Mouse (Mus musculus): Measurements from ENCODE around the gene Gm28230. TPM values are rescaled to one million over a fixed set of nuclear protein-coding genes. Genes with fewer than 3 reads are reported as not detected.

The Gm28230 gene
- polyA plus RNA-seq, 1 experiment from 2014 or later, result not detected

DNA sequence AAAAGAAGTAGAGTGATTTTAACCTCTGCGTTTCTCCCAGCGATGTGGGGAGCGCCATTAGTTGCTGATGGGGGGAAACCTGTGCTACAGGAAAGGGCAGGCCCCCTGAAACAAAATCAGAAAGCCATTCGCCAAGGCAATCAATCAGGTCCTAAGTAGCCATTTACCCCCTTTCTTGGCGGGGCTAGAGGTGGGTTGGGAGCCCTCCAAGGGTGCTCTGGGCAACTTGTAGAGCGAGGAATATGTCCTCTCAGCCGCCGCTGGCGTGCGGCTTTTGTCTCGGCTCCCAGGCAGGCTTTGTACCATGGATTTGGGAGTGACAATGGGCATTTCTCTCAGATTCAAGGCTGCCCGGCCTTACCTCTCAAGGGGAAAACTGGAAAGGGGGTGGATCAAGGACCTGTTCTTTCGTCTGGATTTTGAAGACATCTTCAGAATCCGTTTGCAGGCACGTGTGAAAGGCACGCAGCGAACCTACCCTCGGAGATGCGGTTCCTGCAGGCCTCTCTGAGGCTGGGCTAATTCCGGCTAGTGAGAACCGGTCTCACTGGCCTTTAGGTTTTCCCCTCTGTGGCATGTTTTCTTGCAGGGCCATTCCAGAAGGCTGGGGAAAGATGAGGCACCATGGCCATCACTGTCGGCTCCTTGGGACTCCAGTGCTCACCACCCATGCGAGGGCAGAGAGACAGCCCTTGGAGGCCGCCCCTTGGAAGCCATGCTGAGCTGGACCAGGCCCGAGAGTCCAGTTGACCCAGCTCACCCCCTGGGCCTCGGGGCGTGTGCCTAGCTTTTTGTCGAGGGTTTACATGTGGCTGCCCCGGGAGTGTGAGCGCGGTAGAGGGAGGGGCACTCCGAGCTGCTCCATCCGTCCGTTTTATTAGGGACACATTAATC is 29.8 kb upstream of the Gm28230 start:
- H3K9me3 ChIP-seq (replicated peaks; ENCODE audit: control insufficient read depth, low read length), result no peaks in the 10 kb centered on the region
- no peaks in the 10 kb centered on the region for H3K36me3 ChIP-seq (ENCODE audit: control insufficient read depth, insufficient read depth)
- H3K27ac ChIP-seq (ENCODE audit: low read length), result no peak overlapping the region
- H3K9ac ChIP-seq (ENCODE audit: low read length), result no peak overlapping the region
- H3K4me1 ChIP-seq (ENCODE audit: control insufficient read depth, insufficient read depth, low read length), result peaks cover 7% of the 10 kb centered on the region; the same call in 1 of the 2 replicates
- H3K27me3 ChIP-seq (ENCODE audit: control insufficient read depth, insufficient read depth, low read length), result peaks cover 94% of the 10 kb centered on the region
- ATAC-seq (replicated peaks; ENCODE audit: extremely low read depth, insufficient read depth, low FRiP score), result no peak
- H3K4me2 ChIP-seq (ENCODE audit: low read depth, low read length), result no peak overlapping the region
- WGBS, result 3% methylated on average over 34 of the region's 34 CpGs
- H3K4me3 ChIP-seq (ENCODE audit: low read length), result no peak overlapping the region

DNA sequence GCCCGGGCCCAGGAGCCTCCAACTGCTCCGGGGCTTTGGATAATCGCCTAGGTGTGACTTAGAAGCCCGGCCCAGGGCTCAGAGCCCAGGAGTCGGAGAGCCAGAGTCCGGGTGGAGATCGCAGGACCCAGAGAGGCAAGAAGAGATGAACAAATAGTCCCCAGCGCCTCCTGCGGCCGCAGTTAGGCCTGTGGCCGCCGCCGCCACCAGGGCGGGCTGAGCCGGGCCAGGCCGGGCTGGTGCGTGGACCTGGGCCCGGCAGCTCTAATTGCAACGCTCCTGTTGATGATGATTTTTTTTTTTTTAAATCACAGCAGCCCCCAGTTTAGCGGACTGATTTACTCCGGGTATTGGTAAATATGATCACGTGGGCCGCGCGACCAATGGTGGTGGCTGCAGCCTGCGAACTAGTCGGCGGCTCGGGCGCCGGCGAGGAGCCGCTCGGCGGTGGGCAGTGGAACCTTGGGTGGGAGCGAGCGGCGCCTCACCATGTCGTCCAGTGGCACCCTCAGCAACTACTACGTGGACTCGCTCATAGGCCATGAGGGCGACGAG is 28.9 kb upstream of the Gm28230 start, which contains the start of gene Hoxd9:
Hoxd9 (plus strand) TSS at position 161 of the 555 bp plus-strand sequence.
- Histone ChIP-seq H3K36me3 (ENCODE audit: control insufficient read depth, insufficient read depth) (no peaks in the 10 kb centered on the region), H3K4me3 (ENCODE audit: low read length) (peak within 1 kb of the TSS; percentile 44), H3K9me3 (replicated peaks; ENCODE audit: control insufficient read depth, low read length) (no peaks in the 10 kb centered on the region), H3K4me2 (ENCODE audit: low read depth, low read length) (peak within 1 kb of the TSS; percentile 65), H3K27me3 (ENCODE audit: control insufficient read depth, insufficient read depth, low read length) (peaks cover 91% of the 10 kb centered on the region), H3K4me1 (ENCODE audit: control insufficient read depth, insufficient read depth, low read length) (peaks cover 7% of the 10 kb centered on the region; the same call in 1 of the 2 replicates), H3K9ac (ENCODE audit: low read length) (no peak within 1 kb of the TSS), H3K27ac (ENCODE audit: low read length) (no peak within 1 kb of the TSS)
- WGBS, result under 1% methylated on average over 43 of the region's 43 CpGs
- peak; percentile 28 for ATAC-seq (replicated peaks; ENCODE audit: extremely low read depth, insufficient read depth, low FRiP score)

DNA sequence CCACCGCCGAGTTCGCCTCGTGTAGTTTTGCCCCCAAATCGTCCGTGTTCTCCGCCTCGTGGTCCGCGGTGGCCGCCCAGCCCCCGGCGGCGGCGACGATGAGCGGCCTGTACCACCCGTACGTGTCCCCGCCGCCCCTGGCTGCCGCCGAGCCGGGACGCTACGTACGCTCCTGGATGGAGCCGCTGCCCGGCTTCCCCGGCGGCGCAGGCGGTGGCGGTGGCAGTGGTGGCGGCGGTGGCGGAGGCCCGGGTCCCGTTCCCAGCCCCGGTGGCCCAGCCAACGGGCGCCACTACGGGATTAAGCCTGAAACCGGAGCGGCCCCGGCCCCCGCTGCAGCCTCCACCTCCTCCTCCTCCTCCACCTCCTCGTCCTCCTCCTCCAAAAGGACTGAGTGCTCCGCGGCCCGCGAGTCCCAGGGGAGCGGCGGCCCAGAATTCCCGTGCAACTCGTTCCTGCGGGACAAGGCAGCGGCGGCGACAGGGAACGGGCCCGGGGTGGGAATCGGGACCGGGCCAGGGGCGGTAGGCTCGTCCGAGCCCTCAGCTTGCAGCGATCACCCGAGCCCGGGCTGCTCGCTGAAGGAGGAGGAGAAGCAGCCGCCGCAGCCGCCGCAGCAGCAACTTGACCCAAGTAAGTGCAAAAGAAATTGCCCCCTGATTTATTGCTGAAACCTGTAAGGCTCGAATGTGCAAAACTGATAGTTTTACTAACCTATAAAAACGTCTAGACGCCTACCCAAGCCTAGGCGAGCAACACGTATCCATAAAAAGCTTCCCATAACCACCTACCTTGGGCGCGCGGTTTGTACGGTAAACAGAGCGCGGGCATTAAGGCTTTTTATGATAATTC is 28.1 kb upstream of the Gm28230 start:
- WGBS, result under 1% methylated on average over 86 of the region's 86 CpGs
- H3K9ac ChIP-seq (ENCODE audit: low read length), result no peak overlapping the region

DNA sequence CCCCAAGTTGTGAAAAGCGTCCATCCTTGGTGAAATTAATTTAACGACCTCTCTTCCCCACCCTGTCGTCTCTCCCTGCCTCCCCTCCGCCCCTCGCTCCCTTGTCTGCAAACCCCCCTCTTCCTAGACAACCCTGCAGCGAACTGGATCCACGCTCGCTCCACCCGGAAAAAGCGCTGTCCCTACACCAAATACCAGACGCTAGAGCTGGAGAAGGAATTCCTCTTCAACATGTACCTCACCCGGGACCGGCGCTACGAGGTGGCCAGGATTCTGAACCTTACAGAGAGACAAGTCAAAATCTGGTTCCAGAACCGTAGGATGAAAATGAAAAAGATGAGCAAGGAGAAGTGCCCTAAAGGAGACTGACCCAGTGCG is 27.5 kb upstream of the Gm28230 start:
- H3K9me3 ChIP-seq (replicated peaks; ENCODE audit: control insufficient read depth, low read length), result no peaks in the 10 kb centered on the region
- no peak overlapping the region for H3K4me2 ChIP-seq (ENCODE audit: low read depth, low read length)
- H3K4me1 ChIP-seq (ENCODE audit: control insufficient read depth, insufficient read depth, low read length), result peaks cover 7% of the 10 kb centered on the region; the same call in 1 of the 2 replicates
- H3K4me3 ChIP-seq (ENCODE audit: low read length), result no peak overlapping the region
- no peaks in the 10 kb centered on the region for H3K36me3 ChIP-seq (ENCODE audit: control insufficient read depth, insufficient read depth)
- peaks cover 90% of the 10 kb centered on the region for H3K27me3 ChIP-seq (ENCODE audit: control insufficient read depth, insufficient read depth, low read length)
- no peak for ATAC-seq (replicated peaks; ENCODE audit: extremely low read depth, insufficient read depth, low FRiP score)
- 2% methylated on average over 17 of the region's 17 CpGs for WGBS
- no peak overlapping the region for H3K27ac ChIP-seq (ENCODE audit: low read length)
- no peak overlapping the region for H3K9ac ChIP-seq (ENCODE audit: low read length)

More for the DNA sequence above, 28.1 kb upstream of the Gm28230 start:
- peak overlapping the region; percentile 65 for H3K4me2 ChIP-seq (ENCODE audit: low read depth, low read length)
- no peaks in the 10 kb centered on the region for H3K9me3 ChIP-seq (replicated peaks; ENCODE audit: control insufficient read depth, low read length)
- H3K27me3 ChIP-seq (ENCODE audit: control insufficient read depth, insufficient read depth, low read length), result peaks cover 90% of the 10 kb centered on the region
- H3K27ac ChIP-seq (ENCODE audit: low read length), result no peak overlapping the region
- H3K4me3 ChIP-seq (ENCODE audit: low read length), result peak overlapping the region; percentile 44
- H3K36me3 ChIP-seq (ENCODE audit: control insufficient read depth, insufficient read depth), result no peaks in the 10 kb centered on the region
- no peak for ATAC-seq (replicated peaks; ENCODE audit: extremely low read depth, insufficient read depth, low FRiP score)
- peaks cover 7% of the 10 kb centered on the region; the same call in 1 of the 2 replicates for H3K4me1 ChIP-seq (ENCODE audit: control insufficient read depth, insufficient read depth, low read length)

DNA sequence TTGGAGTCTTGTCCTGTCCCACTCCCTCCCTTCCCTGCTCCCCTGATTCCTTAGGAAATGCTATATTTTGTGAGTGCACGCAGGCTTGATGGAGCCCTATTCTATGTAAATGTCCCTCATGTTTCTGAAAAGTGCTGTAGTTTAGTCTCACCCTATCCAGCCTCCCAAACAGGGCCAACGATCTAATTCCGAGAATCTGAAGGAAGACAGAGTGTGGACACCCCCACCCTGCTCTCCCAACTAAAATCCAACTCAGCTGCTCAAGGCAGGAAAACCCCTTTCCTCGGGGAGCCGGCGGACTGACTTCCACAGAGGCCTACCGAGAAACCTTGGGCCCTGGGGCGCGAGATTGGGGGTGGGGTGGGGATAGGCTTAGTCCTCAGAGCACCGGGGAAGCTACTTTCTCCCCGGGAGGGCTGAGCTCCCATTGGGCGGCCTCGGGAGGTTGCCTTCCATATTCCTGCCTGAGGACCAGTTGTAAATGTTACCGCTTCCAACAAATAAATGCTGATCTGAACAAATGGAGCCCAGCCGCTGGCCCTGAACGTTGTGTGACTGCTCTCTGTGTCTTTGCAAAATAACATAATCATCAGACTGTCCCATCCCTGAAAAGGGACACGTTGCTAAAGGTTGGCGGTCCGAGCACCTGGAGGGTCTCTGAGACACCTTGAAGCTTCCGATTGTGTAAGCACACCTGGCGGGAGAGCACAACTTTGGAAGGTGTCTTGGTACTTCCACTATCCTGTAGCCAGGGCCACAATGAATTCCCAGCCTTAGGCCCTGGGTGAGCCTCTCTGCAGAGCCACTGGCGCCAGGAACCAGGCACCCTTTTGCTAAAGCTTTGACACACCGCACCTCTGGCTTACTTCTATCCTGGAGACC is 26.6 kb upstream of the Gm28230 start:
- Histone ChIP-seq H3K36me3 (ENCODE audit: control insufficient read depth, insufficient read depth) (no peaks in the 10 kb centered on the region), H3K27me3 (ENCODE audit: control insufficient read depth, insufficient read depth, low read length) (peaks cover 89% of the 10 kb centered on the region), H3K9ac (ENCODE audit: low read length) (no peak overlapping the region), H3K4me1 (ENCODE audit: control insufficient read depth, insufficient read depth, low read length) (peaks cover 9% of the 10 kb centered on the region), H3K9me3 (replicated peaks; ENCODE audit: control insufficient read depth, low read length) (no peaks in the 10 kb centered on the region), H3K4me2 (ENCODE audit: low read depth, low read length) (no peak overlapping the region), H3K27ac (ENCODE audit: low read length) (no peak overlapping the region), H3K4me3 (ENCODE audit: low read length) (no peak overlapping the region)
- ATAC-seq (replicated peaks; ENCODE audit: extremely low read depth, insufficient read depth, low FRiP score), result no peak
- WGBS, result 5% methylated on average over 23 of the region's 23 CpGs

DNA sequence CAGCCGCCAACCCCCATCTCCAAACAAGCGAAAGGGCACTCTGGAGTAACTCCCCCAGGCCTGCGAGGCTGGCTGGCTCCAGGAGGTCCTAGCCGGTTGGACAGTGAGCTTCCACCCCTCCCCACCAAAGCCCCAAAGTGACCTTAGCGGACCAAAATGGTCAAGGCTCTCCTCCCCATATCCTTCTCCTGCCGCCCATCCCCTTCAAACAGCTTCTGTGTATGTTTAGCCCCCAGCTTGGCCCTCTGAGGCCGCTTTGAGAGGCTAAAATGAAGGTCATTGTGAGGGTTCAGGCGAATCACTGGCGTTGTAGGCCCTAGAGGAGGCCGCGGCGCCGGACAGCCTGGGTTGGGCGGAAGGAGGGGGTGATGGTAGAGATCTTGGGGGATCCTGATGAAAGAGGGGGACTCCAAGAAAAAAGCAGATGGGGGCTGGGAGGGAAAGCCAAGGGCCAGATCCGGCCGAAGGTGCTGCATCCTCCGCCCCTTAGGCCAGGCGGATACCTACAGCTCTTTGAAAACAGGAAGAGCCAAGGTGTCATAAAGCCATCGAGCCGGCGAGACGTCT is 25.9 kb upstream of the Gm28230 start:
- H3K4me3 ChIP-seq (ENCODE audit: low read length), result no peak overlapping the region

DNA sequence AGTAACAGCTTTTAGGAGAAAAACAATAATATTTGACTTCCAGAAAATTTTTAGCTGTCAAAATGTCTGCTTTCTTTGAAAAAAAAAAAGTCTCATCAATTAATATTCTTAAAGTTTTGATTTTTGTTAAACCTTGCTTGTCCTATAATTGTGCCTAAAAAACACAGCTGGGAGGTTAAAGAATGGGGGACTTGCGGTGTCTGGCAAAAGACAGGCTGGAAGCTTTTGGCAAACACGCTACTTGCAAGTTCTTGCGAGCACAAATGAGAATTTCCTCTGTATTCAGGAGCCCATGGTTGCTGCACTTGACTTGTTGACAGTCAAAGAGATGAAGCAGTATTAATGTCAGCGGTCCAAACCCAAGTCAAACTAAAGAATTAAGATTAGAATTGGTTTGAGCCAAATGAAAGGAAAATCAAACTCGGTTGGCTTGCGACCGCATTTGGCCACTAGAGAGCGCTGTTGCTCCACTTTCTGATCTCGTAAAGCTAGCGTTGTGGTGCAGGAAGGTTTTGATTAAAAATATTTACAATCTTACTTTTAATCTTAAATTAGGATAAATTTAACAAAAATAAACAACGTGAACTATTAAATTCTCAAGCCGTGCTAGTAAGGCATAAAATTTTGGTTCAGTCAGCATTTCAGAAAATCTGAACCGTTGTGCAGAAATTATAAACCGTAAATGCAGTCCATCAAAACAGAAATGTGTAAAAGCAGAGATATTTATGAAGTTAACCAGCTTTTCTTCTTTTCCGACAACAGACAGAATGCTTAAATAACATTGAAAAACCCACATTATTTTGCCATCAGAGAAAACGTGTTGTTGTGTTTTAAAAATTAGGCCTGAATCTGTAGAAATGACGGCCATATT is 24.3 kb upstream of the Gm28230 start:
- H3K27ac ChIP-seq (ENCODE audit: low read length), result no peak overlapping the region
- WGBS, result 14% methylated on average over 17 of the region's 17 CpGs
- no peak for ATAC-seq (replicated peaks; ENCODE audit: extremely low read depth, insufficient read depth, low FRiP score)

More for the DNA sequence above, 25.9 kb upstream of the Gm28230 start:
- Histone ChIP-seq H3K27ac (ENCODE audit: low read length) (no peak overlapping the region), H3K4me1 (ENCODE audit: control insufficient read depth, insufficient read depth, low read length) (peaks cover 10% of the 10 kb centered on the region), H3K27me3 (ENCODE audit: control insufficient read depth, insufficient read depth, low read length) (peaks cover 89% of the 10 kb centered on the region), H3K9me3 (replicated peaks; ENCODE audit: control insufficient read depth, low read length) (no peaks in the 10 kb centered on the region), H3K9ac (ENCODE audit: low read length) (no peak overlapping the region), H3K36me3 (ENCODE audit: control insufficient read depth, insufficient read depth) (no peaks in the 10 kb centered on the region), H3K4me2 (ENCODE audit: low read depth, low read length) (no peak overlapping the region)
- ATAC-seq (replicated peaks; ENCODE audit: extremely low read depth, insufficient read depth, low FRiP score), result no peak
- 8% methylated on average over 22 of the region's 22 CpGs for WGBS

More for the DNA sequence above, 24.3 kb upstream of the Gm28230 start:
- H3K4me3 ChIP-seq (ENCODE audit: low read length), result no peak overlapping the region
- no peaks in the 10 kb centered on the region for H3K9me3 ChIP-seq (replicated peaks; ENCODE audit: control insufficient read depth, low read length)
- peaks cover 10% of the 10 kb centered on the region for H3K4me1 ChIP-seq (ENCODE audit: control insufficient read depth, insufficient read depth, low read length)
- no peak overlapping the region for H3K4me2 ChIP-seq (ENCODE audit: low read depth, low read length)
- H3K27me3 ChIP-seq (ENCODE audit: control insufficient read depth, insufficient read depth, low read length), result peaks cover 88% of the 10 kb centered on the region
- H3K36me3 ChIP-seq (ENCODE audit: control insufficient read depth, insufficient read depth), result no peaks in the 10 kb centered on the region
- H3K9ac ChIP-seq (ENCODE audit: low read length), result no peak overlapping the region

Measured in heart, embryonic 16.5 days (tissue).